Comparison of ENCODE assay signal across 8 mouse cellular contexts in the genomic region with DNA sequence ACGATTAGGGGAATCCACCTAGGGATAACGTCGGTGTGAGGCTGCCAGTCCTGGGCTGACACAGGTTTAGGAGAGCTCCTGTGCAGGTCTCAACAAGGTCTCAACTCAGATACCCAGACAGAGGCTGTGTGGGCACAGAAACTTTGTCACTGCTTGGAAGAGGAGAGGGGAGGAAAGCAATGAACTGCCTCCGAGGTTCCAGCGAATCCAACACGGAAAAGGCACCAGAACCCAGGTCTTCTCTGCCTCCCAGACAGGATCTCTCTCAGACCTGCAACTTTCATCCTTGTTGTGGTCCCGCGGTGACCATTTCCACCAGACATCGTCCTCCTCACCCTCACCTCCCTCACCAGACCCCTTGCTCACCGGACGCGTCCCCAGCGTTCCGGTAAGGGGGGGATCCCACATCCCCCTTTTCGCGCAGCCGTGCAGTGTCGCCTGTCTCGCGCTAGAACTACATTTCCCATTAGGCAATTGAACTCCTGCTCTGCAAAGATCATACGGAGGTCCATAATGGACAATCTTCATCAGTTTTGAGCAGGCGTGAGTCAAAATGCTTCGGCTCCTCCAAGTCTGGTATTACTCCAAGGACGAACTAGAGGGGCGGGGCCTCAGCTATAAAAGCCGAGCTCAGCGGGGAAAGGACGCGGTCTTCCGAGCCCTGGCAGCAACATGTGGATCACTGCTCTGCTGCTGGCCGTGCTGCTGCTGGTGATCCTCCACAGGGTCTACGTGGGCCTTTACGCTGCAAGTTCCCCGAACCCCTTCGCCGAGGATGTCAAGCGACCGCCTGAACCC. TPM values are rescaled to one million over a fixed set of nuclear protein-coding genes. Genes with fewer than 3 reads are reported as not detected.
DNase-seq lines count a peak whose midpoint lies in the region; ATAC-seq lines count a peak whose summit lies in the region.

Gene Elmod3, minus strand, starts transcription at position 458 of the 798 bp plus-strand sequence.
Gene Retsat, plus strand, starts transcription at position 520 of the 798 bp plus-strand sequence.

- no peaks in the 10 kb centered on the region for H3K36me3 ChIP-seq in hindbrain, embryonic 16.5 days (ENCODE audit: control insufficient read depth, insufficient read depth, low read length)
- H3K36me3 ChIP-seq in macrophage (ENCODE audit: inconsistent target), result no peaks in the 10 kb centered on the region; the same call in 1 of the 2 replicates

- peak within 1 kb of the TSS; percentile 69 for H3K27ac ChIP-seq in hindbrain, embryonic 16.5 days (ENCODE audit: low read depth, low read length)
- peak within 1 kb of the TSS; percentile 37 for H3K27ac ChIP-seq in macrophage

- peak; percentile 87 for DNase-seq in WW6 (ENCODE audit: low read depth, low spot score)
- peak; percentile 63 to 80 for DNase-seq in cerebellum, postnatal 4 days (ENCODE audit: low spot score in 2 of 2)
- DNase-seq in gastrocnemius, adult 18-20 months (ENCODE audit: low spot score), result peak; percentile 98
- DNase-seq in left cerebral cortex, adult 18-20 months (ENCODE audit: low spot score in 2 of 2), result peak; percentile 79 to 87
- DNase-seq in right cerebral cortex, adult 18-20 months, result peak; percentile 94
- DNase-seq in urinary bladder, postnatal 10 days (ENCODE audit: low spot score), result peak; percentile 87

- H3K27me3 ChIP-seq in hindbrain, embryonic 16.5 days (replicated peaks; ENCODE audit: control insufficient read depth, insufficient read depth, low read length), result no peaks in the 10 kb centered on the region

- H3K9ac ChIP-seq in hindbrain, embryonic 16.5 days (ENCODE audit: low read depth, low read length), result peak within 1 kb of the TSS; percentile 69

- H3K4me2 ChIP-seq in hindbrain, embryonic 16.5 days (ENCODE audit: low read length), result peak within 1 kb of the TSS; percentile 87

- peak within 1 kb of the TSS; percentile 59 for H3K4me3 ChIP-seq in hindbrain, embryonic 16.5 days (ENCODE audit: low read length)
- H3K4me3 ChIP-seq in macrophage (ENCODE audit: inconsistent target), result peak within 1 kb of the TSS; percentile 88

- ATAC-seq in hindbrain, embryonic 16.5 days, result peak; percentile 94

- H3K4me1 ChIP-seq in hindbrain, embryonic 16.5 days (ENCODE audit: control insufficient read depth, insufficient read depth, low read depth, low read length), result peaks cover 17% of the 10 kb centered on the region

- no peaks in the 10 kb centered on the region for H3K9me3 ChIP-seq in hindbrain, embryonic 16.5 days (ENCODE audit: control insufficient read depth, low read length)

- no peaks in the 10 kb centered on the region for H3K79me2 ChIP-seq in macrophage (ENCODE audit: inconsistent target)

- WGBS in hindbrain, embryonic 16.5 days, result under 1% methylated on average over 38 of the region's 38 CpGs
- WGBS in macrophage (ENCODE audit: missing documents), result under 1% methylated on average over 37 of the region's 38 CpGs

RNA-seq across cellular contexts. Expression of gene Elmod3, which starts in this region (rescaled TPM):
- total RNA-seq in gastrocnemius, adult 18-20 months (2021), result 1 to 10 TPM; 7.3 to 8.7 TPM
- 17.3 and 18.7 TPM in 2 replicates for polyA plus RNA-seq in hindbrain, embryonic 16.5 days (2015; fragmentation: Nextera tagmentation; extraction: Ambion mirVana)
- total RNA-seq in left cerebral cortex, adult 18-20 months (2021), result 10 to 100 TPM; 22.6 to 23.1 TPM
- 10 to 100 TPM in 12 of 26 experiments, 1 to 10 TPM in 14; 2.6 to 16.6 (median 8.5) TPM for total RNA-seq in macrophage (2018; cell fraction: chromatin; rRNA removed)
- 10 to 100 TPM in 3 of 26 experiments, 1 to 10 TPM in 23; 2.7 to 10.6 (median 7.1) TPM for total RNA-seq in macrophage (2018; cell fraction: cytosol; rRNA removed)
- 10 to 100 TPM in 5 of 26 experiments, 1 to 10 TPM in 21; 2.1 to 14.7 (median 7.6) TPM for total RNA-seq in macrophage (2018; cell fraction: nucleus; rRNA removed)
- 5.0 to 8.4 TPM (median 7.3 TPM) in 3 replicates for polyA plus RNA-seq in macrophage (2018)

RNA-seq across cellular contexts. Expression of gene Retsat, which starts in this region (rescaled TPM):
- 10 to 100 TPM; 62.7 to 71.1 TPM for total RNA-seq in gastrocnemius, adult 18-20 months (2021)
- polyA plus RNA-seq in hindbrain, embryonic 16.5 days (2015; fragmentation: Nextera tagmentation; extraction: Ambion mirVana), result 7.0 and 8.4 TPM in 2 replicates
- total RNA-seq in left cerebral cortex, adult 18-20 months (2021), result 10 to 100 TPM; 50.1 to 60.4 TPM
- total RNA-seq in macrophage (2018; cell fraction: chromatin; rRNA removed), result 1 to 10 TPM in 11 of 26 experiments, under 1 TPM in 7, not detected in 8; 0.22 to 5.6 (median 1.4) TPM
- total RNA-seq in macrophage (2018; cell fraction: cytosol; rRNA removed), result 10 to 100 TPM in 3 of 26 experiments, 1 to 10 TPM in 23; 4.2 to 11.7 (median 7.5) TPM
- 1 to 10 TPM; 1.3 to 7.1 (median 4.1) TPM for total RNA-seq in macrophage (2018; cell fraction: nucleus; rRNA removed)
- 6.6 to 12.3 TPM (median 8.4 TPM) in 3 replicates for polyA plus RNA-seq in macrophage (2018)

Comparison
In these comparisons a context has a peak if more than half of its experiments do, and no peak if none do; other contexts are left out.
1. Peak in every context shown above with its lines: DNase-seq, ATAC-seq, H3K4me3 ChIP-seq and H3K27ac ChIP-seq.